Mouse (Mus musculus) T-helper 1 cell (primary cell): ENCODE data around the gene Dynlt1c.

ENCODE experiments used
- in situ Hi-C: fragments of 300-600 bp; cut with MboI, MseI; formaldehyde crosslinking; loops from one replicate; pipeline ENCODE4 v1.15.1; 2025; ENCODE audit warnings: high pct_unique_total_duplicates

Gene Dynlt1c

GRCm38 (mm10) chr17:6653341-6653946 lies 52.0 kb downstream of the Dynlt1c start:
- in situ Hi-C loops: loop anchor here (5.0 kb wide), 1 partner anchor 51 kb away; the partner anchor contains the start of gene Dynlt1c

GRCm38 (mm10) chr17:6655087-6655511 lies 53.6 kb downstream of the Dynlt1c start:
- in situ Hi-C loops: loop anchor here (5.0 kb wide), 2 partner anchors 163 to 338 kb away; partner anchors contain the start of gene Dynlt1a

- in situ Hi-C loops: loop anchor here (5.0 kb wide), 2 partner anchors 163 to 338 kb away; partner anchors contain the start of gene Dynlt1a
Measured at GRCm38 (mm10) chr17:6655567-6656281, 54.3 kb downstream of the Dynlt1c start, which contains the start of gene Dynlt1f. Gene Dynlt1f (minus strand): TSS chr17:6655900.

GRCm38 (mm10) chr17:6656471-6656870 lies 55.0 kb downstream of the Dynlt1c start:
- in situ Hi-C loops: loop anchor here (5.0 kb wide), 2 partner anchors 164 to 339 kb away; partner anchors contain the start of gene Dynlt1a

- in situ Hi-C loops: loop anchor here (5.0 kb wide), 2 partner anchors 166 to 342 kb away; partner anchors contain the start of gene Dynlt1a
Measured at GRCm38 (mm10) chr17:6658801-6659200, 57.3 kb downstream of the Dynlt1c start, which contains the start of gene Sytl3. Gene Sytl3 (plus strand): TSS chr17:6659093.
